Mouse (Mus musculus): ENCODE results near the gene Ptgs2. TPM values are rescaled to one million over a fixed set of nuclear protein-coding genes. Genes with fewer than 3 reads are reported as not detected.
A peak's percentile ranks its signal among the peaks of the same experiment; 100 is the strongest.

Gene Ptgs2
- polyA plus RNA-seq, 1 experiment from 2014 or later: 0.07 TPM

- Histone ChIP-seq H3K9ac (ENCODE audit: low read length) (peak overlapping the region; percentile 35; the same call in 1 of the 2 replicates), H3K36me3 (ENCODE audit: control insufficient read depth, insufficient read depth, low read length) (no peaks in the 10 kb centered on the region), H3K4me3 (ENCODE audit: low read depth, low read length) (peak overlapping the region; percentile 35), H3K4me1 (replicated peaks; ENCODE audit: control insufficient read depth, insufficient read depth, low read length) (peaks cover 2% of the 10 kb centered on the region; the same call in 1 of the 2 replicates), H3K4me2 (ENCODE audit: low read depth, low read length, severe bottlenecking) (peak overlapping the region; percentile 74), H3K27me3 (ENCODE audit: control insufficient read depth, insufficient read depth, low read length) (no peaks in the 10 kb centered on the region), H3K9me3 (ENCODE audit: control insufficient read depth, low read length) (no peaks in the 10 kb centered on the region), H3K27ac (ENCODE audit: low read depth, low read length) (no peak overlapping the region)
- ATAC-seq (replicated peaks; ENCODE audit: low FRiP score) (peak; percentile 57), DNase-seq (ENCODE audit: low spot score) (peak; percentile 50)
- WGBS: 2% methylated on average over 9 of the region's 9 CpGs
These were observed 457 bp upstream of the Ptgs2 start for GRCm38 (mm10) chr1:150099374-150099773.

- no peak for ATAC-seq (replicated peaks; ENCODE audit: low FRiP score)
- H3K9ac ChIP-seq (ENCODE audit: low read length): no peak overlapping the region
- WGBS: 87% methylated on average over 6 of the region's 6 CpGs
- no peaks in the 10 kb centered on the region for H3K36me3 ChIP-seq (ENCODE audit: control insufficient read depth, insufficient read depth, low read length)
- no peaks in the 10 kb centered on the region for H3K9me3 ChIP-seq (ENCODE audit: control insufficient read depth, low read length)
- no peak overlapping the region for H3K4me2 ChIP-seq (ENCODE audit: low read depth, low read length, severe bottlenecking)
- no peak overlapping the region for H3K4me3 ChIP-seq (ENCODE audit: low read depth, low read length)
- H3K4me1 ChIP-seq (replicated peaks; ENCODE audit: control insufficient read depth, insufficient read depth, low read length): peaks cover 2% of the 10 kb centered on the region; the same call in 1 of the 2 replicates
- DNase-seq (ENCODE audit: low spot score): no peak
- H3K27me3 ChIP-seq (ENCODE audit: control insufficient read depth, insufficient read depth, low read length): no peaks in the 10 kb centered on the region
- no peak overlapping the region for H3K27ac ChIP-seq (ENCODE audit: low read depth, low read length)
These were observed 4.4 kb downstream of the Ptgs2 start for GRCm38 (mm10) chr1:150104228-150104720.

GRCm38 (mm10) chr1:150106736-150107135 lies 6.9 kb downstream of the Ptgs2 start:
- H3K27me3 ChIP-seq (ENCODE audit: control insufficient read depth, insufficient read depth, low read length): no peaks in the 10 kb centered on the region
- H3K4me2 ChIP-seq (ENCODE audit: low read depth, low read length, severe bottlenecking): no peak overlapping the region
- no peaks in the 10 kb centered on the region for H3K4me1 ChIP-seq (replicated peaks; ENCODE audit: control insufficient read depth, insufficient read depth, low read length)
- H3K4me3 ChIP-seq (ENCODE audit: low read depth, low read length): no peak overlapping the region
- H3K9ac ChIP-seq (ENCODE audit: low read length): no peak overlapping the region
- DNase-seq (ENCODE audit: low spot score) (no peak), ATAC-seq (replicated peaks; ENCODE audit: low FRiP score) (no peak)
- no peaks in the 10 kb centered on the region for H3K36me3 ChIP-seq (ENCODE audit: control insufficient read depth, insufficient read depth, low read length)
- 85% methylated on average over 7 of the region's 7 CpGs for WGBS
- H3K27ac ChIP-seq (ENCODE audit: low read depth, low read length): no peak overlapping the region
- no peaks in the 10 kb centered on the region for H3K9me3 ChIP-seq (ENCODE audit: control insufficient read depth, low read length)

- H3K27ac ChIP-seq (ENCODE audit: low read depth, low read length): no peak overlapping the region
- no peaks in the 10 kb centered on the region for H3K27me3 ChIP-seq (ENCODE audit: control insufficient read depth, insufficient read depth, low read length)
- H3K9me3 ChIP-seq (ENCODE audit: control insufficient read depth, low read length): no peaks in the 10 kb centered on the region
- no peak overlapping the region for H3K9ac ChIP-seq (ENCODE audit: low read length)
- H3K4me1 ChIP-seq (replicated peaks; ENCODE audit: control insufficient read depth, insufficient read depth, low read length): no peaks in the 10 kb centered on the region
- no peak for DNase-seq (ENCODE audit: low spot score)
- no peak for ATAC-seq (replicated peaks; ENCODE audit: low FRiP score)
- H3K4me3 ChIP-seq (ENCODE audit: low read depth, low read length): no peak overlapping the region
- no peaks in the 10 kb centered on the region for H3K36me3 ChIP-seq (ENCODE audit: control insufficient read depth, insufficient read depth, low read length)
- no peak overlapping the region for H3K4me2 ChIP-seq (ENCODE audit: low read depth, low read length, severe bottlenecking)
- WGBS: 86% methylated on average over 2 of the region's 2 CpGs
These were observed 9.8 kb downstream of the Ptgs2 start for GRCm38 (mm10) chr1:150109591-150109990.

GRCm38 (mm10) chr1:150115352-150115751 lies 15.5 kb downstream of the Ptgs2 start:
- Histone ChIP-seq H3K4me3 (ENCODE audit: low read depth, low read length) (no peak overlapping the region), H3K36me3 (ENCODE audit: control insufficient read depth, insufficient read depth, low read length) (no peaks in the 10 kb centered on the region), H3K27ac (ENCODE audit: low read depth, low read length) (no peak overlapping the region), H3K27me3 (ENCODE audit: control insufficient read depth, insufficient read depth, low read length) (no peaks in the 10 kb centered on the region), H3K4me1 (replicated peaks; ENCODE audit: control insufficient read depth, insufficient read depth, low read length) (no peaks in the 10 kb centered on the region), H3K4me2 (ENCODE audit: low read depth, low read length, severe bottlenecking) (no peak overlapping the region), H3K9ac (ENCODE audit: low read length) (no peak overlapping the region), H3K9me3 (ENCODE audit: control insufficient read depth, low read length) (no peaks in the 10 kb centered on the region)
- peak; percentile 60 for ATAC-seq (replicated peaks; ENCODE audit: low FRiP score)
- 55% methylated on average over 7 of the region's 7 CpGs for WGBS
- DNase-seq (ENCODE audit: low spot score): no peak

- no peak for DNase-seq (ENCODE audit: low spot score)
These were observed 18.5 kb downstream of the Ptgs2 start for GRCm38 (mm10) chr1:150118352-150118751.

GRCm38 (mm10) chr1:150125568-150125967 lies 25.7 kb downstream of the Ptgs2 start:
- no peaks in the 10 kb centered on the region for H3K36me3 ChIP-seq (ENCODE audit: control insufficient read depth, insufficient read depth, low read length)
- no peaks in the 10 kb centered on the region for H3K4me1 ChIP-seq (replicated peaks; ENCODE audit: control insufficient read depth, insufficient read depth, low read length)
- WGBS: 89% methylated on average over 2 of the region's 2 CpGs
- ATAC-seq (replicated peaks; ENCODE audit: low FRiP score): no peak
- DNase-seq (ENCODE audit: low spot score): no peak
- H3K4me3 ChIP-seq (ENCODE audit: low read depth, low read length): no peak overlapping the region
- H3K27ac ChIP-seq (ENCODE audit: low read depth, low read length): no peak overlapping the region
- no peaks in the 10 kb centered on the region for H3K9me3 ChIP-seq (ENCODE audit: control insufficient read depth, low read length)
- no peaks in the 10 kb centered on the region for H3K27me3 ChIP-seq (ENCODE audit: control insufficient read depth, insufficient read depth, low read length)
- H3K9ac ChIP-seq (ENCODE audit: low read length): no peak overlapping the region
- H3K4me2 ChIP-seq (ENCODE audit: low read depth, low read length, severe bottlenecking): no peak overlapping the region

More at GRCm38 (mm10) chr1:150118352-150118751, 18.5 kb downstream of the Ptgs2 start:
- Histone ChIP-seq H3K9me3 (ENCODE audit: control insufficient read depth, low read length) (no peaks in the 10 kb centered on the region), H3K27ac (ENCODE audit: low read depth, low read length) (no peak overlapping the region), H3K4me3 (ENCODE audit: low read depth, low read length) (no peak overlapping the region), H3K9ac (ENCODE audit: low read length) (no peak overlapping the region), H3K36me3 (ENCODE audit: control insufficient read depth, insufficient read depth, low read length) (no peaks in the 10 kb centered on the region), H3K4me1 (replicated peaks; ENCODE audit: control insufficient read depth, insufficient read depth, low read length) (no peaks in the 10 kb centered on the region), H3K27me3 (ENCODE audit: control insufficient read depth, insufficient read depth, low read length) (no peaks in the 10 kb centered on the region), H3K4me2 (ENCODE audit: low read depth, low read length, severe bottlenecking) (no peak overlapping the region)
- no peak for ATAC-seq (replicated peaks; ENCODE audit: low FRiP score)
- 85% methylated on average over 5 of the region's 5 CpGs for WGBS

- ATAC-seq (replicated peaks; ENCODE audit: low FRiP score): no peak
- no peak for DNase-seq (ENCODE audit: low spot score)
- Histone ChIP-seq H3K27me3 (ENCODE audit: control insufficient read depth, insufficient read depth, low read length) (no peaks in the 10 kb centered on the region), H3K9ac (ENCODE audit: low read length) (no peak overlapping the region), H3K36me3 (ENCODE audit: control insufficient read depth, insufficient read depth, low read length) (no peaks in the 10 kb centered on the region), H3K27ac (ENCODE audit: low read depth, low read length) (no peak overlapping the region), H3K4me2 (ENCODE audit: low read depth, low read length, severe bottlenecking) (no peak overlapping the region), H3K4me3 (ENCODE audit: low read depth, low read length) (no peak overlapping the region), H3K4me1 (replicated peaks; ENCODE audit: control insufficient read depth, insufficient read depth, low read length) (no peaks in the 10 kb centered on the region), H3K9me3 (ENCODE audit: control insufficient read depth, low read length) (no peaks in the 10 kb centered on the region)
- 81% methylated on average over 6 of the region's 6 CpGs for WGBS
These were observed 30.2 kb downstream of the Ptgs2 start for GRCm38 (mm10) chr1:150130070-150130469.

- 78% methylated on average over 5 of the region's 5 CpGs for WGBS
- H3K36me3 ChIP-seq (ENCODE audit: control insufficient read depth, insufficient read depth, low read length): no peaks in the 10 kb centered on the region
- H3K9me3 ChIP-seq (ENCODE audit: control insufficient read depth, low read length): no peaks in the 10 kb centered on the region
These were observed 30.9 kb downstream of the Ptgs2 start for GRCm38 (mm10) chr1:150130586-150131275.

More at GRCm38 (mm10) chr1:150130586-150131275, 30.9 kb downstream of the Ptgs2 start:
- H3K27me3 ChIP-seq (ENCODE audit: control insufficient read depth, insufficient read depth, low read length): no peaks in the 10 kb centered on the region
- H3K4me3 ChIP-seq (ENCODE audit: low read depth, low read length): no peak overlapping the region
- ATAC-seq (replicated peaks; ENCODE audit: low FRiP score) (no peak), DNase-seq (ENCODE audit: low spot score) (no peak)
- H3K4me1 ChIP-seq (replicated peaks; ENCODE audit: control insufficient read depth, insufficient read depth, low read length): no peaks in the 10 kb centered on the region
- H3K4me2 ChIP-seq (ENCODE audit: low read depth, low read length, severe bottlenecking): no peak overlapping the region
- no peak overlapping the region for H3K27ac ChIP-seq (ENCODE audit: low read depth, low read length)
- no peak overlapping the region for H3K9ac ChIP-seq (ENCODE audit: low read length)
